Mouse (Mus musculus): Measurements from ENCODE around the gene D930048N14Rik. TPM values are rescaled to one million over a fixed set of nuclear protein-coding genes. Genes with fewer than 3 reads are reported as not detected.
"Not testable (repeated sequence)": the region's sequence is repeated elsewhere in the genome, so short reads cannot be mapped to it uniquely, and the experiment has no call there.

D930048N14Rik gene
- polyA plus RNA-seq, 1 experiment from 2014 or later: 8.3 TPM

GRCm38 (mm10) chr11:51615129-51615528 lies 35.6 kb upstream of the D930048N14Rik start:
- POLR2A ChIA-PET: interaction anchor here (0.5 to 2.3 kb wide), 3 partner anchors 8 to 156 kb away, joined by 3 to 9 read pairs (median 5); partner anchors contain the start of gene Hnrnpab

GRCm38 (mm10) chr11:51615601-51616000 lies 35.2 kb upstream of the D930048N14Rik start:
- TF ChIP-seq CTCF (IDR thresholded peaks at IDR 0.05): no peak
- DNase-seq (ENCODE audit: low read depth, low spot score): no peak
- H3K27me3 ChIP-seq: no peaks in the 10 kb centered on the region
- ChIA-PET CTCF (interaction anchor here (0.7 to 7.7 kb wide), 6 partner anchors 9 to 72 kb away, joined by 3 to 61 read pairs (median 5); partner anchors contain the start of genes 0610009B22Rik and Hnrnpab), POLR2A (interaction anchor here (0.6 to 2.3 kb wide), 5 partner anchors 9 to 137 kb away, joined by 3 to 9 read pairs (median 4); partner anchors contain the start of gene Hnrnpab)
- ATAC-seq: peak; percentile 81
- in situ Hi-C loops (cut with MboI; ENCODE audit: low pct_unique_long_range_greater_than_20kb): loop anchor here (5.0 kb wide), 2 partner anchors 67 to 172 kb away; no protein-coding TSS in a partner anchor

More at GRCm38 (mm10) chr11:51615129-51615528, 35.6 kb upstream of the D930048N14Rik start:
- in situ Hi-C loops (cut with MboI; ENCODE audit: low pct_unique_long_range_greater_than_20kb): loop anchor here (5.0 kb wide), 2 partner anchors 67 to 172 kb away; no protein-coding TSS in a partner anchor
- no peak for TF ChIP-seq CTCF (IDR thresholded peaks at IDR 0.05)
- CTCF ChIA-PET: interaction anchor here (0.7 to 7.7 kb wide), 4 partner anchors 8 to 73 kb away, joined by 3 to 61 read pairs (median 18); partner anchors contain the start of genes 0610009B22Rik and Hnrnpab
- ATAC-seq (no peak), DNase-seq (ENCODE audit: low read depth, low spot score) (no peak)
- H3K27me3 ChIP-seq: no peaks in the 10 kb centered on the region

GRCm38 (mm10) chr11:51616113-51616512 lies 34.6 kb upstream of the D930048N14Rik start:
- CTCF ChIA-PET: interaction anchor here (1.5 to 7.7 kb wide), 4 partner anchors 10 to 72 kb away, joined by 3 to 61 read pairs (median 20); partner anchors contain the start of genes 0610009B22Rik and Hnrnpab
- in situ Hi-C loops (cut with MboI; ENCODE audit: low pct_unique_long_range_greater_than_20kb): loop anchor here (5.0 kb wide), 2 partner anchors 66 to 171 kb away; no protein-coding TSS in a partner anchor
- DNase-seq (ENCODE audit: low read depth, low spot score); ATAC-seq; H3K27me3 ChIP-seq: not testable (repeated sequence)
- POLR2A ChIA-PET: interaction anchor here (0.6 to 2.3 kb wide), 6 partner anchors 9 to 1415 kb away, joined by 3 to 9 read pairs (median 4); partner anchors contain the start of gene Hnrnpab

GRCm38 (mm10) chr11:51617693-51618092 lies 33.1 kb upstream of the D930048N14Rik start:
- H3K27me3 ChIP-seq: no peaks in the 10 kb centered on the region
- ATAC-seq (no peak), DNase-seq (ENCODE audit: low read depth, low spot score) (no peak)
- in situ Hi-C loops (cut with MboI; ENCODE audit: low pct_unique_long_range_greater_than_20kb): loop anchor here (5.0 kb wide), 2 partner anchors 65 to 170 kb away; no protein-coding TSS in a partner anchor
- TF ChIP-seq CTCF (IDR thresholded peaks at IDR 0.05): no peak
- ChIA-PET POLR2A (interaction anchor here (1.2 to 1.6 kb wide), 2 partner anchors 71 to 149 kb away, joined by 3 to 4 read pairs; partner anchors contain the start of gene 0610009B22Rik), CTCF (interaction anchor here (1.1 to 7.7 kb wide), 7 partner anchors 11 to 161 kb away, joined by 3 to 61 read pairs (median 7); partner anchors contain the start of genes 0610009B22Rik and Hnrnpab)

GRCm38 (mm10) chr11:51618894-51619408 lies 31.8 kb upstream of the D930048N14Rik start:
- ATAC-seq (no peak), DNase-seq (ENCODE audit: low read depth, low spot score) (no peak)
- in situ Hi-C loops (cut with MboI; ENCODE audit: low pct_unique_long_range_greater_than_20kb): loop anchor here (5.0 kb wide), 2 partner anchors 63 to 168 kb away; no protein-coding TSS in a partner anchor
- H3K27me3 ChIP-seq: no peaks in the 10 kb centered on the region
- POLR2A ChIA-PET: interaction anchor here (1.6 kb wide), 1 partner anchor 70 kb away, joined by 4 read pairs; the partner anchor contains the start of gene 0610009B22Rik
- CTCF ChIA-PET: interaction anchor here (1.0 to 7.7 kb wide), 4 partner anchors 10 to 69 kb away, joined by 3 to 61 read pairs (median 18); partner anchors contain the start of gene 0610009B22Rik
- no peak for TF ChIP-seq CTCF (IDR thresholded peaks at IDR 0.05)

- POLR2A ChIA-PET: no interaction called here
- CTCF ChIA-PET: interaction anchor here (1.0 to 7.7 kb wide), 3 partner anchors 10 to 62 kb away, joined by 3 to 61 read pairs (median 3); no protein-coding TSS in a partner anchor
- in situ Hi-C loops (cut with MboI; ENCODE audit: low pct_unique_long_range_greater_than_20kb): loop anchor here (5.0 kb wide), 2 partner anchors 63 to 168 kb away; no protein-coding TSS in a partner anchor
- no peak for TF ChIP-seq CTCF (IDR thresholded peaks at IDR 0.05)
- no peaks in the 10 kb centered on the region for H3K27me3 ChIP-seq
- peak; percentile 78 for ATAC-seq
- DNase-seq (ENCODE audit: low read depth, low spot score): no peak
Measured at GRCm38 (mm10) chr11:51619409-51620060, 31.2 kb upstream of the D930048N14Rik start, which contains the start of gene Nhp2. Gene Nhp2, plus strand, starts transcription at chr11:51619735.

- in situ Hi-C loops (cut with MboI; ENCODE audit: low pct_unique_long_range_greater_than_20kb): no loop called here
- ChIA-PET POLR2A (no interaction called here), CTCF (interaction anchor here (7.7 kb wide), 1 partner anchor 61 kb away, joined by 61 read pairs; no protein-coding TSS in a partner anchor)
- no peaks in the 10 kb centered on the region for H3K27me3 ChIP-seq
- ATAC-seq (no peak), DNase-seq (ENCODE audit: low read depth, low spot score) (no peak)
- no peak for TF ChIP-seq CTCF (IDR thresholded peaks at IDR 0.05)
Measured at GRCm38 (mm10) chr11:51620084-51620483, 30.7 kb upstream of the D930048N14Rik start.

GRCm38 (mm10) chr11:51621776-51622175 lies 29.0 kb upstream of the D930048N14Rik start:
- TF ChIP-seq CTCF (IDR thresholded peaks at IDR 0.05): no peak
- CTCF ChIA-PET: interaction anchor here (1.0 kb wide), 1 partner anchor 70 kb away, joined by 3 read pairs; no protein-coding TSS in a partner anchor
- POLR2A ChIA-PET: interaction anchor here (0.6 to 2.1 kb wide), 4 partner anchors 15 to 156 kb away, joined by 3 to 5 read pairs (median 4); partner anchors contain the start of gene Hnrnpab
- in situ Hi-C loops (cut with MboI; ENCODE audit: low pct_unique_long_range_greater_than_20kb): no loop called here
- H3K27me3 ChIP-seq: no peaks in the 10 kb centered on the region
- ATAC-seq (no peak), DNase-seq (ENCODE audit: low read depth, low spot score) (no peak)

- CTCF ChIA-PET: interaction anchor here (0.9 kb wide), 1 partner anchor 172 kb away, joined by 3 read pairs; no protein-coding TSS in a partner anchor
- no peaks in the 10 kb centered on the region for H3K27me3 ChIP-seq
- POLR2A ChIA-PET: interaction anchor here (1.0 to 2.1 kb wide), 2 partner anchors 16 to 62 kb away, joined by 3 to 5 read pairs; partner anchors contain the start of gene Hnrnpab
- no peak for ATAC-seq
- no peak for DNase-seq (ENCODE audit: low read depth, low spot score)
- in situ Hi-C loops (cut with MboI; ENCODE audit: low pct_unique_long_range_greater_than_20kb): no loop called here
- TF ChIP-seq CTCF (IDR thresholded peaks at IDR 0.05): no peak
Measured at GRCm38 (mm10) chr11:51622971-51623491, 27.7 kb upstream of the D930048N14Rik start.
